Mouse (Mus musculus) forebrain, embryonic 14.5 days (tissue): ENCODE measurements around the gene Mylpf. TPM values are rescaled to one million over a fixed set of nuclear protein-coding genes. Genes with fewer than 3 reads are reported as not detected.

ENCODE experiments used
- ATAC-seq: fragments of 200-750 bp; cut with Nextera tagmentation; 2 replicates; pipeline ENCODE4 v1.8.0; 2017; ENCODE audit warnings: mild to moderate bottlenecking, moderate library complexity
- DNase-seq: peaks from one replicate; pipeline ENCODE4 v3.0.0-alpha.2; 2015; ENCODE audit warnings: low spot score
- H3K27ac ChIP-seq: fragments of 300-500 bp; sonication (generic); 2 replicates; pipeline ENCODE4 v1.5.1; 2014; ENCODE audit warnings: low read depth, mild to moderate bottlenecking, control low read depth, low read length, moderate library complexity
- H3K27me3 ChIP-seq: fragments of 300-500 bp; sonication (generic); replicated peaks from 2 replicates; pipeline ENCODE4 v1.6.1; 2014; ENCODE audit warnings: low read length, control low read depth, mixed read lengths; ENCODE audit not compliant: control insufficient read depth, insufficient read depth
- H3K36me3 ChIP-seq: fragments of 300-500 bp; sonication (generic); 2 replicates; pipeline ENCODE4 v1.6.1; 2014; ENCODE audit warnings: low read length, control low read depth; ENCODE audit not compliant: control insufficient read depth, insufficient read depth
- H3K4me1 ChIP-seq: fragments of 300-500 bp; sonication (generic); 2 replicates; pipeline ENCODE4 v1.6.1; 2014; ENCODE audit warnings: antibody characterized with exemption, low read length, control low read depth; ENCODE audit not compliant: control insufficient read depth, insufficient read depth
- H3K4me2 ChIP-seq: fragments of 300-500 bp; sonication (generic); 2 replicates; pipeline ENCODE4 v1.6.1; 2014; ENCODE audit warnings: mild to moderate bottlenecking, control low read depth, low read length
- H3K4me3 ChIP-seq: fragments of 300-500 bp; sonication (generic); 2 replicates; pipeline ENCODE4 v1.5.1; 2014; ENCODE audit warnings: low read depth, low read length, control low read depth
- H3K9ac ChIP-seq: fragments of 300-500 bp; sonication (generic); 2 replicates; pipeline ENCODE4 v1.6.1; 2014; ENCODE audit warnings: mild to moderate bottlenecking, low read length, control low read depth, moderate library complexity
- H3K9me3 ChIP-seq: fragments of 300-500 bp; sonication (generic); replicated peaks from 2 replicates; pipeline ENCODE4 v1.6.1; 2016; ENCODE audit warnings: low read length, control low read depth, mixed read lengths; ENCODE audit not compliant: control insufficient read depth
- WGBS: fragments of 180-500 bp; shearing (Covaris S2); extraction: QIAGEN DNeasy Blood & Tissue Kit; methylation state at CpG from one replicate; pipeline ENCODE4 v1.1.7; 2014; 5-methylcytosine and 5-hydroxymethylcytosine counted together
- polyA plus RNA-seq: library from polyadenylated mRNA; unstranded; fragments of >200 nt; fragmentation: Nextera tagmentation; extraction: Ambion mirVana; gene quantifications from 2 replicates; pipeline ENCODE4 v1.2.1, GENCODE M21; 2014

Mylpf gene
- polyA plus RNA-seq, 1 experiment from 2014 or later, result 5.3 TPM

- peaks cover 25% of the 10 kb centered on the region for H3K4me1 ChIP-seq
- H3K4me2 ChIP-seq, result peak overlapping the region; percentile 92
- ATAC-seq (no peak), DNase-seq (no peak)
- H3K9me3 ChIP-seq, result no peaks in the 10 kb centered on the region
- peak overlapping the region; percentile 97 for H3K9ac ChIP-seq
- H3K4me3 ChIP-seq, result peak overlapping the region; percentile 96
- H3K27me3 ChIP-seq, result no peaks in the 10 kb centered on the region
- 57% methylated on average over 3 of the region's 3 CpGs for WGBS
- peak overlapping the region; percentile 34; the same call in 1 of the 2 replicates for H3K27ac ChIP-seq
- peaks cover 33% of the 10 kb centered on the region for H3K36me3 ChIP-seq
These were observed 22.7 kb downstream of the Mylpf start for GRCm38 (mm10) chr7:127231376-127231775.

GRCm38 (mm10) chr7:127231826-127232621, 23.3 kb downstream of the Mylpf start:
- Histone ChIP-seq H3K9me3 (no peaks in the 10 kb centered on the region), H3K9ac (peak overlapping the region; percentile 97), H3K4me3 (peak overlapping the region; percentile 96), H3K27ac (peak overlapping the region; percentile 99), H3K36me3 (peaks cover 40% of the 10 kb centered on the region), H3K4me1 (peaks cover 25% of the 10 kb centered on the region), H3K27me3 (no peaks in the 10 kb centered on the region), H3K4me2 (peak overlapping the region; percentile 92)
- DNase-seq, result no peak
- 3% methylated on average over 20 of the region's 20 CpGs for WGBS
- ATAC-seq, result no peak

GRCm38 (mm10) chr7:127232622-127233367, 24.1 kb downstream of the Mylpf start, which contains the start of the genes Zfp553 and Sept1:
Zfp553 (plus strand) TSS chr7:127233061.
Sept1 (minus strand) TSS chr7:127233130.
- Histone ChIP-seq H3K36me3 (peaks cover 47% of the 10 kb centered on the region), H3K27ac (peak within 1 kb of the TSS; percentile 99), H3K4me2 (peak within 1 kb of the TSS; percentile 92), H3K4me3 (peak within 1 kb of the TSS; percentile 96), H3K9ac (peak within 1 kb of the TSS; percentile 97), H3K9me3 (no peaks in the 10 kb centered on the region), H3K4me1 (peaks cover 25% of the 10 kb centered on the region), H3K27me3 (no peaks in the 10 kb centered on the region)
- peak; percentile 93 for DNase-seq
- ATAC-seq, result peak; percentile 94
- WGBS, result under 1% methylated on average over 64 of the region's 64 CpGs

GRCm38 (mm10) chr7:127233368-127233749, 24.7 kb downstream of the Mylpf start:
- DNase-seq, result peak; percentile 50
- H3K36me3 ChIP-seq, result peaks cover 53% of the 10 kb centered on the region
- ATAC-seq, result peak; percentile 47
- H3K9ac ChIP-seq, result peak overlapping the region; percentile 97
- H3K4me1 ChIP-seq, result peaks cover 25% of the 10 kb centered on the region
- H3K9me3 ChIP-seq, result no peaks in the 10 kb centered on the region
- no peaks in the 10 kb centered on the region for H3K27me3 ChIP-seq
- WGBS, result 0% methylated on average over 27 of the region's 27 CpGs
- H3K4me2 ChIP-seq, result peak overlapping the region; percentile 92
- H3K27ac ChIP-seq, result peak overlapping the region; percentile 99
- H3K4me3 ChIP-seq, result peak overlapping the region; percentile 96

GRCm38 (mm10) chr7:127233765-127234164, 25.1 kb downstream of the Mylpf start:
- peak overlapping the region; percentile 92 for H3K4me2 ChIP-seq
- ATAC-seq (no peak), DNase-seq (no peak)
- H3K4me3 ChIP-seq, result peak overlapping the region; percentile 96
- peak overlapping the region; percentile 99 for H3K27ac ChIP-seq
- H3K36me3 ChIP-seq, result peaks cover 57% of the 10 kb centered on the region
- WGBS, result 5% methylated on average over 9 of the region's 9 CpGs
- H3K9me3 ChIP-seq, result no peaks in the 10 kb centered on the region
- peak overlapping the region; percentile 97 for H3K9ac ChIP-seq
- peaks cover 25% of the 10 kb centered on the region for H3K4me1 ChIP-seq
- no peaks in the 10 kb centered on the region for H3K27me3 ChIP-seq

- Histone ChIP-seq H3K36me3 (peaks cover 55% of the 10 kb centered on the region), H3K4me1 (peaks cover 25% of the 10 kb centered on the region), H3K27ac (no peak overlapping the region), H3K4me2 (peak overlapping the region; percentile 92), H3K27me3 (no peaks in the 10 kb centered on the region), H3K9me3 (no peaks in the 10 kb centered on the region), H3K4me3 (peak overlapping the region; percentile 96; the same call in 1 of the 2 replicates), H3K9ac (no peak overlapping the region)
- WGBS, result 56% methylated on average over 2 of the region's 2 CpGs
- ATAC-seq, result no peak
- DNase-seq, result no peak
These were observed 26.1 kb downstream of the Mylpf start for GRCm38 (mm10) chr7:127234777-127235176.

- Histone ChIP-seq H3K36me3 (peaks cover 17% of the 10 kb centered on the region), H3K4me3 (peak overlapping the region; percentile 77), H3K9ac (peak overlapping the region; percentile 95; the same call in 1 of the 2 replicates), H3K9me3 (no peaks in the 10 kb centered on the region), H3K4me1 (peaks cover 9% of the 10 kb centered on the region), H3K4me2 (peak overlapping the region; percentile 71), H3K27ac (peak overlapping the region; percentile 79), H3K27me3 (no peaks in the 10 kb centered on the region)
- DNase-seq, result no peak
- no peak for ATAC-seq
- 45% methylated on average over 2 of the region's 2 CpGs for WGBS
These were observed 34.7 kb downstream of the Mylpf start for GRCm38 (mm10) chr7:127243361-127243867.

- DNase-seq, result peak; percentile 96
- Histone ChIP-seq H3K36me3 (peaks cover 13% of the 10 kb centered on the region), H3K27ac (peak within 1 kb of the TSS; percentile 79), H3K4me3 (peak within 1 kb of the TSS; percentile 77), H3K9ac (peak within 1 kb of the TSS; percentile 95), H3K4me1 (peaks cover 9% of the 10 kb centered on the region), H3K9me3 (no peaks in the 10 kb centered on the region), H3K27me3 (no peaks in the 10 kb centered on the region), H3K4me2 (peak within 1 kb of the TSS; percentile 71)
- ATAC-seq, result peak; percentile 99
- WGBS, result under 1% methylated on average over 48 of the region's 56 CpGs
These were observed 35.4 kb downstream of the Mylpf start, which contains the start of gene Zfp771 for GRCm38 (mm10) chr7:127243870-127244657. Zfp771 (plus strand) TSS chr7:127244274.
